Mouse (Mus musculus): ENCODE results near the gene Hamp2. TPM values are rescaled to one million over a fixed set of nuclear protein-coding genes. Genes with fewer than 3 reads are reported as not detected.
"Not testable (repeated sequence)": the region's sequence is repeated elsewhere in the genome, so short reads cannot be mapped to it uniquely, and the experiment has no call there.

The Hamp2 gene
- polyA plus RNA-seq, 1 experiment from 2014 or later, result not detected

DNA sequence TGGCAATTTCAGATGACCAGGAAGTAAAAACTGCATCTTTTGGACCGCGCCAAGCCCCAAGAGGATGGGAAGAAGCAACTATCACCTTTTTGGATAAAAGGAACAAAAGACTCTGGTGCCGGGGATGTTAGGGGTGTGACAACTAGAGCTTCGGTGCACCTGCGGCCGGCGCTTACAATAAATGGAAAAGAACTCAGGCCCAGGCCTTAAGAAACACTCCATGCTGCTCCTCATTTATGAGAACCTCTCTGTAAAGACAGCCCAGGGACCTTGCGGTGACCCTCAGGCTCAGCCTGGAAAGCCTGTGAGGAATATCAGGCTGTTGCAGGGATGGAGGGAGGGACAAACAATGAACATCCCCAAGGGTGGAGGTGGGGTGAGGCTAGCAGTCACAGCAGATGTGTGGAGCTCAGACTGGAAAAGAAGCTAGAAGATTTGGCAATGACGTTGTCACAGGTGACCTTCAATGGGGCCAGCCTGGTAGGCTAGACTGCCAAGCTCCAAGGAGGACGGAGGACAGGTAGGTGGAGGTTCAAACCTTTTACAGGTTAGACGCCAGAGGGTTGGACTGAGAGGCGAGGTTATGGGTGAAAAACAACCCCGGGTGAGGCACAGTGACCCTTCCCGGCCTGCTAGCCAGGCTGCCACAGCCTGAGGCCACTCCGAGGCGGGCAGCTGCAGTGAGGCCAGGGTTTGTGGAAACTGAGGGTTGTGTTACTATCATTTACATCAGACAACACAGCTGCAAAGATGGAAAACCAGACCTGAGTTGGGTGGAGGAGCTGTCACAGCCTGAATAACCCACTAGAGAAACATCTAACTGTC lies 28.2 kb upstream of the Hamp2 start:
- Histone ChIP-seq H3K9me3 (replicated peaks) (no peaks in the 10 kb centered on the region), H3K27ac (ENCODE audit: poor library complexity, severe bottlenecking) (no peak overlapping the region), H3K4me2 (no peak overlapping the region), H3K4me3 (no peak overlapping the region), H3K27me3 (replicated peaks) (no peaks in the 10 kb centered on the region), H3K4me1 (replicated peaks) (peaks cover 10% of the 10 kb centered on the region), H3K36me3 (peaks cover 67% of the 10 kb centered on the region), H3K9ac (no peak overlapping the region)
- 92% methylated on average over 16 of the region's 16 CpGs for WGBS
- no peak for ATAC-seq (ENCODE audit: insufficient number of reproducible peaks, low FRiP score)

DNA sequence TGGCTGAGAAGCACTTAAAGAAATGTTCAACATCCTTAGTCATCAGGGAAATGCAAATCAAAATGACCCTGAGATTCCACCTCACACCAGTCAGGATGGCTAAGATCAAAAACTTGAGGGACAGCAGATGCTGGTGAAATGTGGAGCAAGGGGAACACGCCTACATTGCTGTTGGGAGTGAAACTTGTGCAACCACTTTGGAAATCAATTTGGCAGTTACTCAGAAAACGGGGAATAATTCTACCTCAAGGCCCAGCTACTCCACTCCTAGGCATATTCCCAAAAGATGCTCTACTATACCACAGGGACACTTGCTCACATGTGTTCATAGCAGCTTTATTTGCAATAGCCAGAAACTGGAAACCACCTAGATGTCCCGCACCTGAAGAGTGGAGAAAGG lies 25.4 kb upstream of the Hamp2 start:
- H3K9me3 ChIP-seq (replicated peaks); H3K27ac ChIP-seq (ENCODE audit: poor library complexity, severe bottlenecking); H3K27me3 ChIP-seq (replicated peaks); H3K4me3 ChIP-seq; H3K4me2 ChIP-seq; H3K4me1 ChIP-seq (replicated peaks); H3K9ac ChIP-seq; ATAC-seq (ENCODE audit: insufficient number of reproducible peaks, low FRiP score): not testable (repeated sequence)
- peaks cover 80% of the 10 kb centered on the region for H3K36me3 ChIP-seq
- WGBS, result 87% methylated on average over 3 of the region's 3 CpGs

DNA sequence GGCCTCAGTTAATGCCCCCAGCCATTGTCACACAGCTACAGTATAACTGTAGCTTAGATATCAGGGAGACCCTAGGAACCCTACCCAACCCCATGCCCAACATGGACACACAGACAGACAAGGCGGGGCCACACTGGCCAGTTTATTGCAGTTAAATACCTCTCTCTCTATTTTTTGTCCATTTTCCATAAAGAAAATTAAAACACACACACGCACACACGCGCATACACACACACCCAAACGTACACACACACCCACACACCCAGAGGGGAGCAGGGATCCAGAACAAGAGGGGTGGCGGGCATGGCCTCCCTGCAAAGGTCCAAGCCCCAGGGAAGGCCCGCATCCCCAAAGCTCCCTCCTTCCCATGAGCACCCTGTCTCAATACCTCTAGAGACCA lies 21.4 kb upstream of the Hamp2 start:
- H3K4me1 ChIP-seq (replicated peaks), result 0 out of 2 replicates have a peak, but pooled peaks cover 3% of the 10 kb centered on the region
- H3K27ac ChIP-seq (ENCODE audit: poor library complexity, severe bottlenecking), result no peak overlapping the region
- H3K9me3 ChIP-seq (replicated peaks), result no peaks in the 10 kb centered on the region
- no peak overlapping the region for H3K9ac ChIP-seq
- H3K27me3 ChIP-seq (replicated peaks), result no peaks in the 10 kb centered on the region
- no peak overlapping the region for H3K4me2 ChIP-seq
- peaks cover 41% of the 10 kb centered on the region for H3K36me3 ChIP-seq
- 93% methylated on average over 7 of the region's 7 CpGs for WGBS
- H3K4me3 ChIP-seq, result no peak overlapping the region
- ATAC-seq (ENCODE audit: insufficient number of reproducible peaks, low FRiP score), result no peak

DNA sequence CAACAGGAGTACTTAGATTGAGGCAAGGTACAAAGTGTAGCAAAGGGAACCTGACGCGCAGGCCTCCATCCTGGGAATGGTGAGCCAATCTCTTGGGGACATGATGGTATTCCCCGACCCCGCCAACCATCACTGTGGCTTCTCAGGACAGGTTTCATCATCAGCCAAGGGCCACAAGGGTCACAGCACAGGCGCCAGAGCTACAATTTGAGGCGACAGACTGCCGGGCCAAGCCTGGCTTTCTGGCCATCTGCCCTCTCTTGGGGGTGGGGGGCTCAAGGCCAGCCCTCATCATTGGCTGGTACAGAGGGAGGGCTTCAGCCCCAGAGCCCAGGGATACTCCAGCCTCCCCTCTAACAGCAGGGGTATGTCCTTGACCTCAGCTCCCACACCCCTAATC lies 21.0 kb upstream of the Hamp2 start:
- H3K4me3 ChIP-seq; H3K4me1 ChIP-seq (replicated peaks); H3K27ac ChIP-seq (ENCODE audit: poor library complexity, severe bottlenecking); H3K27me3 ChIP-seq (replicated peaks); H3K9ac ChIP-seq; ATAC-seq (ENCODE audit: insufficient number of reproducible peaks, low FRiP score); H3K4me2 ChIP-seq; H3K9me3 ChIP-seq (replicated peaks): not testable (repeated sequence)
- WGBS, result 83% methylated on average over 7 of the region's 7 CpGs
- H3K36me3 ChIP-seq, result peaks cover 37% of the 10 kb centered on the region

DNA sequence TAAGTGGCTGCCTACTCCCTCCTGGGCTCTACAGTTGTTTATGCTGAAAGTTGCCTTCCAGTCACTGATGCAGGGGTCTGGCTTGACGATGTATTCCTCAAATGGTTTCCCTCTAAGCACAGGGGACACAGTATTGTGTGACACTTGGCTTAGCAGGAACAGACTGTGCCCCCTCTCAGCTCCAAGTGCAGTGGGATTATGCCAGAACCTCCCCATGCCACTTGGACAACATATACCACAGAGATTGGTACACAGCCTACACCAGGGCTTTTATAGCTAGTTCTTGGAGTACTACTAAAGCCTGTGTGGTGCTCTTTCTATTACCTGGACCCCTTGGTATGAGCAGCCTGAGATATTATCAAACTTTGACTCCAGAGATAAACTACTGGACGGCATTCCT lies 20.2 kb upstream of the Hamp2 start:
- H3K36me3 ChIP-seq, result peaks cover 30% of the 10 kb centered on the region
- not testable (repeated sequence) for H3K4me3 ChIP-seq; H3K27me3 ChIP-seq (replicated peaks); H3K9ac ChIP-seq; ATAC-seq (ENCODE audit: insufficient number of reproducible peaks, low FRiP score); H3K27ac ChIP-seq (ENCODE audit: poor library complexity, severe bottlenecking); H3K4me1 ChIP-seq (replicated peaks); H3K4me2 ChIP-seq; H3K9me3 ChIP-seq (replicated peaks)
- 47% methylated on average over 2 of the region's 2 CpGs for WGBS

DNA sequence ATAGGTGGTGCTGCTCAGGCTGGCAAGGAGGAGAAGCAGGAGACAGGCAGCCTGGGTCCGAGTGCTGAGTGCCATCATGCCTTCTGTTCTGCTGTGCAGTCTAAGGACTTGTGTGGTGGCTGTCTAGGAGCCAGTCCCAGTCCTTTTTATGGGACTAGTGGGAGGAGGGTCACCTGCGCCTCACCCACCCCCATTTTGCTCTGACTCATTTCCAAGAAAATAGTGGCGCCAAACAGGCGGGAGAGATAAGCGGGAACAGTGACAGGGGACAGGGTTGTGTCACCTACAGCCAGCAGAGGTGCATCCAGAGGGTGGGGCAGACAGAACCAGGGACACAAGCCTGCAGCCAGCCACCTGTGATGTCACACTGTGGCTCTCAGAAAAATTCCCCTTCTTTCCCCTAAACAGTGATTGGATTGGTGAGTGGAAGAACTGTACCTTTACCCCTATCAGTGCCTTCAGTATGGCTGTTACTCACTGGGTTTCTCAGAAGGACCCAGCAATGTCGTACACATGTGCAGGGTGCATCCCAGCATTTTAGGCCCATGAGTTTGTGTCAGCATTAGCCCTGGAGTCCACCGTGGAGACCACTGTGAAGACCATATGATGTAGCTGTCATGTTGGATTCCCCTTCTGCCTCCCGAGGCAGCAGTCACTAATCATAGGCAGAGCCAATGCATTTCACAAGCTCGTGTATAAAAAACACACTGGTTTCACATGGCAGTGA lies 19.6 kb upstream of the Hamp2 start, which contains the start of gene Hamp:
TSS of gene Hamp (minus strand) at position 124 of the 727 bp plus-strand sequence.
- 57% methylated on average over 9 of the region's 9 CpGs for WGBS
- H3K27me3 ChIP-seq (replicated peaks), result no peaks in the 10 kb centered on the region
- H3K27ac ChIP-seq (ENCODE audit: poor library complexity, severe bottlenecking), result no peak within 1 kb of the TSS
- no peak within 1 kb of the TSS for H3K9ac ChIP-seq
- H3K4me3 ChIP-seq, result no peak within 1 kb of the TSS
- peaks cover 25% of the 10 kb centered on the region for H3K36me3 ChIP-seq
- no peak within 1 kb of the TSS for H3K4me2 ChIP-seq
- ATAC-seq (ENCODE audit: insufficient number of reproducible peaks, low FRiP score), result peak; percentile 39; the same call in 1 of the 2 replicates
- no peaks in the 10 kb centered on the region for H3K9me3 ChIP-seq (replicated peaks)
- 0 out of 2 replicates have a peak, but pooled peaks cover 3% of the 10 kb centered on the region for H3K4me1 ChIP-seq (replicated peaks)

DNA sequence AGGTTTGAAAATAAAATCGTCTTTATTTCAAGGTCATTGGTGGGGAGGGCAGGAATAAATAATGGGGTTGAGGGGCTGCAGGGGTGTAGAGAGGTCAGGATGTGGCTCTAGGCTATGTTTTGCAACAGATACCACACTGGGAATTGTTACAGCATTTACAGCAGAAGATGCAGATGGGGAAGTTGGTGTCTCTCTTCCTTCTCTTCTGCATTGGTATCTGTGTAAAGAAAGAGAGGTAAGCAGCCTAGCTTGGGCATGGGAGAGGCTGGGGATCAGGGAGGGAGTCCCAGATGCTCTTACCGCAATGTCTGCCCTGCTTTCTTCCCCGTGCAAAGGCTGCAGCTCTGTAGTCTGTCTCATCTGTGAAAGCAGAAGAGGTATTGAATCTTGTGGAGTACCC lies 17.9 kb upstream of the Hamp2 start:
- not testable (repeated sequence) for H3K4me1 ChIP-seq (replicated peaks); H3K27ac ChIP-seq (ENCODE audit: poor library complexity, severe bottlenecking); H3K27me3 ChIP-seq (replicated peaks); H3K9me3 ChIP-seq (replicated peaks); H3K4me2 ChIP-seq; H3K9ac ChIP-seq; H3K4me3 ChIP-seq; ATAC-seq (ENCODE audit: insufficient number of reproducible peaks, low FRiP score)
- 48% methylated on average over 3 of the region's 3 CpGs for WGBS
- peaks cover 14% of the 10 kb centered on the region for H3K36me3 ChIP-seq

DNA sequence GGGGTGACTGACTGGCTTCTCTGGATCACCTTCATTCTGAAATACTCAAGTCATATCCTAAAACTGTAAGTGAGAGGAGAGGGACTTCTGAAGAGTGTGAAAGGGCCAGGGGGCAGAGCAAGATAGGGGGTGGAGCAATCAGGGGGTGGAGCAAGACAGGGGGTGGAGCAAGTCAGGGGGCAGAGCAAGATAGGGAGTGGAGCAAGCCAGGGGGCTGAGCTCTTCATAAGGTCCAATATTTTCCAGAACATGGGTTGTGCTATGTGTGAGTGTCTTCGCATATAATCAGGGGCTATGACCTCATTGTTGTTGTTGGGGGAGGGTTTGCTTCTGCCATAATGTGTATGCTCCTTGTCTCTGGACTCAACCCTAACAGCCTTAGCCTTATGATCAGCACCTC lies 15.6 kb upstream of the Hamp2 start:
- H3K4me2 ChIP-seq; H3K27me3 ChIP-seq (replicated peaks); H3K4me1 ChIP-seq (replicated peaks); H3K27ac ChIP-seq (ENCODE audit: poor library complexity, severe bottlenecking); H3K9me3 ChIP-seq (replicated peaks); H3K36me3 ChIP-seq; H3K4me3 ChIP-seq; H3K9ac ChIP-seq; ATAC-seq (ENCODE audit: insufficient number of reproducible peaks, low FRiP score): not testable (repeated sequence)
- WGBS, result 40% methylated on average over 1 of the region's 1 CpGs

DNA sequence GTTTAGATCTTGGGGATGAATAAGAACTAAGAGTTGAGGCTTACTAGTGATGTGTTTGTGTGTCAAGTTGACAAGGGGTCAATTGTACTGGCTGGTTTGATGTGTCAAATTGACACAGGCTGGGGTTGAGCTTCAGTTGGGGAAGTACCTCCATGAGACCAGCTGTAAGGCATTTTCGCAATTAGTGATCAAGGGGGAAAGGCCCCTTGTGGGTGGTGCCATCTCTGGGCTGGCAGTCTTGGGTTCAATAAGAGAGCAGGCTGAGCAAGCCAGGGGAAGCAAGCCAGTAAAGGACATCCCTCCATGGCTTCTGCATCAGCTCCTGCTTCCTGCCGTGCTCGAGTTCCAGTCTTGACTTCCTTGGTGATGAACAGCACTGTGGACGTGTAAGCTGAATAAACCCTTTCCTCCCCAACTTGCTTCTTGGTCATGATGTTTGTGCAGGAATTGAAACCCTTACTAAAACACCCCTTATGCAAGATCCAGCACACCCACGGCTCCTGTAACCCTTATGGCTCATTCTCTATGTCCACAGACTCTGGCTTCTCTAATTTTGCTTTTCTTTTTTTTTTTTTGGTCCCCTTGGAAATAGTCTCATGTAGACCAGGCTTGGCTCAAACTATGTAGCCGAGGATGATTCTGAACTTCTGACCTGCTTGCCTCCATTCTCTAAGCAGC lies 11.1 kb upstream of the Hamp2 start:
- H3K27me3 ChIP-seq (replicated peaks); H3K9me3 ChIP-seq (replicated peaks); H3K4me1 ChIP-seq (replicated peaks); H3K27ac ChIP-seq (ENCODE audit: poor library complexity, severe bottlenecking); H3K4me2 ChIP-seq; H3K36me3 ChIP-seq; H3K4me3 ChIP-seq; ATAC-seq (ENCODE audit: insufficient number of reproducible peaks, low FRiP score); H3K9ac ChIP-seq: not testable (repeated sequence)
- WGBS, result 64% methylated on average over 6 of the region's 6 CpGs

DNA sequence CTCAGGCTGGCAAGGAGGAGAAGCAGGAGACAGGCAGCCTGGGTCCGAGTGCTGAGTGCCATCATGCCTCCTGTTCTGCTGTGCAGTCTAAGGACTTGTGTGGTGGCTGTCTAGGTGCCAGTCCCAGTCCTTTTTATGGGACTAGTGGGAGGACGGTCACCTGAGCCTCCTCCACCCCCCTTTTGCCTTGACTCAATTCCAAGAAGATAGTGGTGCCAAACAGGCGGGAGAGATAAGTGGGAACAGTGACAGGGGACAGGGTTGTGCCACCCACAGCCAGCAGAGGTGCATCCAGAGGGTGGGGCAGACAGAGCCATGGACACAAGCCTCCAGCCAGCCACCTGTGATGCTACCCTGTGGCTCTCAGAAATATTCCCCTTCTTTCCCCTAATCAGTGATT lies 410 bp downstream of the Hamp2 start:
- H3K27me3 ChIP-seq (replicated peaks), result peaks cover 10% of the 10 kb centered on the region; the same call in 1 of the 2 replicates
- WGBS, result 58% methylated on average over 3 of the region's 3 CpGs
- no peaks in the 10 kb centered on the region for H3K4me1 ChIP-seq (replicated peaks)
- H3K36me3 ChIP-seq, result no peaks in the 10 kb centered on the region
- no peak overlapping the region for H3K4me2 ChIP-seq
- no peaks in the 10 kb centered on the region for H3K9me3 ChIP-seq (replicated peaks)
- no peak for ATAC-seq (ENCODE audit: insufficient number of reproducible peaks, low FRiP score)
- H3K9ac ChIP-seq, result no peak overlapping the region
- H3K27ac ChIP-seq (ENCODE audit: poor library complexity, severe bottlenecking), result no peak overlapping the region
- H3K4me3 ChIP-seq, result no peak overlapping the region

DNA sequence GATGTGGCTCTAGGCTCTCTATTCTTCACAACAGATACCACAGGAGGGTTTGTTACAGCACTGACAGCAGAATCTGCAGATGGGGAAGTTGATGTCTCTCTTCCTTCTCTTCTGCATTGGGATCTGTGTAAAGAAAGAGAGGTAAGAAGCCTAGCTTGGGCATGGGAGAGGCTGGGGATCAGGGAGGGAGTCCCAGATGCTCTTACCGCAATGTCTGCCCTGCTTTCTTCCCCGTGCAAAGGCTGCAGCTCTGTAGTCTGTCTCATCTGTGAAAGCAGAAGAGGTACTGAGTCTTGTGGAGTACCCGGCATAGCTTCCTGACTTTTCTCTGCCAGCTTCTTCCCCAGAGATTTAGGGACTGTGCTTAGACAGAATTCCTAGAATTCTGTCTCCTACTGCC lies 2.0 kb downstream of the Hamp2 start:
- H3K4me2 ChIP-seq; H3K9ac ChIP-seq; H3K9me3 ChIP-seq (replicated peaks); H3K4me3 ChIP-seq; ATAC-seq (ENCODE audit: insufficient number of reproducible peaks, low FRiP score); H3K4me1 ChIP-seq (replicated peaks); H3K36me3 ChIP-seq; H3K27ac ChIP-seq (ENCODE audit: poor library complexity, severe bottlenecking): not testable (repeated sequence)
- peaks cover 10% of the 10 kb centered on the region; the same call in 1 of the 2 replicates for H3K27me3 ChIP-seq (replicated peaks)
- 50% methylated on average over 3 of the region's 3 CpGs for WGBS

Data from heart, embryonic 12.5 days (tissue).